Mouse (Mus musculus): ENCODE data around the gene Serpine1. TPM values are rescaled to one million over a fixed set of nuclear protein-coding genes. Genes with fewer than 3 reads are reported as not detected.

The Serpine1 gene
- polyA plus RNA-seq, 1 experiment from 2014 or later, result 1.1 TPM

- WGBS, result under 1% methylated on average over 49 of the region's 49 CpGs
- Histone ChIP-seq H3K9me3 (replicated peaks; ENCODE audit: control insufficient read depth, low read length) (no peaks in the 10 kb centered on the region), H3K4me1 (ENCODE audit: control insufficient read depth, insufficient read depth, low read length) (peaks cover 24% of the 10 kb centered on the region), H3K4me2 (ENCODE audit: low read depth, low read length) (peak overlapping the region; percentile 94), H3K4me3 (ENCODE audit: low read length) (peak overlapping the region; percentile 54), H3K27me3 (ENCODE audit: control insufficient read depth, insufficient read depth, low read length) (peaks cover 47% of the 10 kb centered on the region), H3K36me3 (ENCODE audit: control insufficient read depth, insufficient read depth) (peaks cover 7% of the 10 kb centered on the region; the same call in 1 of the 2 replicates), H3K27ac (ENCODE audit: low read length) (no peak overlapping the region), H3K9ac (ENCODE audit: low read length) (peak overlapping the region; percentile 45; the same call in 1 of the 2 replicates)
- ATAC-seq (replicated peaks; ENCODE audit: extremely low read depth, insufficient read depth, low FRiP score), result peak; percentile 85
Observed at GRCm38 (mm10) chr5:137032641-137033074, 39.4 kb downstream of the Serpine1 start.

GRCm38 (mm10) chr5:137032033-137032421, 40.0 kb downstream of the Serpine1 start:
- H3K4me2 ChIP-seq (ENCODE audit: low read depth, low read length), result peak overlapping the region; percentile 94
- peak overlapping the region; percentile 54 for H3K4me3 ChIP-seq (ENCODE audit: low read length)
- H3K9ac ChIP-seq (ENCODE audit: low read length), result peak overlapping the region; percentile 45; the same call in 1 of the 2 replicates
- WGBS, result under 1% methylated on average over 33 of the region's 33 CpGs
- no peak overlapping the region for H3K27ac ChIP-seq (ENCODE audit: low read length)
- peaks cover 3% of the 10 kb centered on the region; the same call in 1 of the 2 replicates for H3K36me3 ChIP-seq (ENCODE audit: control insufficient read depth, insufficient read depth)
- H3K27me3 ChIP-seq (ENCODE audit: control insufficient read depth, insufficient read depth, low read length), result peaks cover 51% of the 10 kb centered on the region
- H3K9me3 ChIP-seq (replicated peaks; ENCODE audit: control insufficient read depth, low read length), result no peaks in the 10 kb centered on the region
- no peak for ATAC-seq (replicated peaks; ENCODE audit: extremely low read depth, insufficient read depth, low FRiP score)
- peaks cover 24% of the 10 kb centered on the region for H3K4me1 ChIP-seq (ENCODE audit: control insufficient read depth, insufficient read depth, low read length)

- Histone ChIP-seq H3K27me3 (ENCODE audit: control insufficient read depth, insufficient read depth, low read length) (peaks cover 58% of the 10 kb centered on the region), H3K4me3 (ENCODE audit: low read length) (peak overlapping the region; percentile 54), H3K36me3 (ENCODE audit: control insufficient read depth, insufficient read depth) (no peaks in the 10 kb centered on the region), H3K4me1 (ENCODE audit: control insufficient read depth, insufficient read depth, low read length) (peaks cover 24% of the 10 kb centered on the region), H3K4me2 (ENCODE audit: low read depth, low read length) (peak overlapping the region; percentile 94), H3K27ac (ENCODE audit: low read length) (no peak overlapping the region), H3K9me3 (replicated peaks; ENCODE audit: control insufficient read depth, low read length) (no peaks in the 10 kb centered on the region), H3K9ac (ENCODE audit: low read length) (no peak overlapping the region)
- no peak for ATAC-seq (replicated peaks; ENCODE audit: extremely low read depth, insufficient read depth, low FRiP score)
- 1% methylated on average over 78 of the region's 78 CpGs for WGBS
Observed at GRCm38 (mm10) chr5:137031076-137032032, 40.7 kb downstream of the Serpine1 start.

- WGBS, result 10% methylated on average over 22 of the region's 22 CpGs
- peak overlapping the region; percentile 22; the same call in 1 of the 2 replicates for H3K4me2 ChIP-seq (ENCODE audit: low read depth, low read length)
- peak overlapping the region; percentile 17; the same call in 1 of the 2 replicates for H3K4me3 ChIP-seq (ENCODE audit: low read length)
- no peaks in the 10 kb centered on the region for H3K36me3 ChIP-seq (ENCODE audit: control insufficient read depth, insufficient read depth)
- ATAC-seq (replicated peaks; ENCODE audit: extremely low read depth, insufficient read depth, low FRiP score), result no peak
- H3K27ac ChIP-seq (ENCODE audit: low read length), result no peak overlapping the region
- H3K9me3 ChIP-seq (replicated peaks; ENCODE audit: control insufficient read depth, low read length), result no peaks in the 10 kb centered on the region
- no peak overlapping the region for H3K9ac ChIP-seq (ENCODE audit: low read length)
- H3K27me3 ChIP-seq (ENCODE audit: control insufficient read depth, insufficient read depth, low read length), result peaks cover 66% of the 10 kb centered on the region
- H3K4me1 ChIP-seq (ENCODE audit: control insufficient read depth, insufficient read depth, low read length), result peaks cover 24% of the 10 kb centered on the region
Observed at GRCm38 (mm10) chr5:137030416-137030810, 41.7 kb downstream of the Serpine1 start.

GRCm38 (mm10) chr5:137029643-137030415, 42.2 kb downstream of the Serpine1 start:
- no peak overlapping the region for H3K9ac ChIP-seq (ENCODE audit: low read length)
- WGBS, result 1% methylated on average over 52 of the region's 52 CpGs

GRCm38 (mm10) chr5:137029273-137029585, 42.8 kb downstream of the Serpine1 start:
- WGBS, result 7% methylated on average over 8 of the region's 8 CpGs
- no peak for ATAC-seq (replicated peaks; ENCODE audit: extremely low read depth, insufficient read depth, low FRiP score)
- Histone ChIP-seq H3K36me3 (ENCODE audit: control insufficient read depth, insufficient read depth) (no peaks in the 10 kb centered on the region), H3K4me3 (ENCODE audit: low read length) (no peak overlapping the region), H3K27ac (ENCODE audit: low read length) (no peak overlapping the region), H3K4me2 (ENCODE audit: low read depth, low read length) (no peak overlapping the region), H3K9ac (ENCODE audit: low read length) (no peak overlapping the region), H3K4me1 (ENCODE audit: control insufficient read depth, insufficient read depth, low read length) (peaks cover 24% of the 10 kb centered on the region), H3K27me3 (ENCODE audit: control insufficient read depth, insufficient read depth, low read length) (peaks cover 74% of the 10 kb centered on the region), H3K9me3 (replicated peaks; ENCODE audit: control insufficient read depth, low read length) (no peaks in the 10 kb centered on the region)

More at GRCm38 (mm10) chr5:137029643-137030415, 42.2 kb downstream of the Serpine1 start:
- Histone ChIP-seq H3K27ac (ENCODE audit: low read length) (no peak overlapping the region), H3K4me2 (ENCODE audit: low read depth, low read length) (peak overlapping the region; percentile 74), H3K4me3 (ENCODE audit: low read length) (peak overlapping the region; percentile 43), H3K27me3 (ENCODE audit: control insufficient read depth, insufficient read depth, low read length) (peaks cover 71% of the 10 kb centered on the region), H3K9me3 (replicated peaks; ENCODE audit: control insufficient read depth, low read length) (no peaks in the 10 kb centered on the region), H3K4me1 (ENCODE audit: control insufficient read depth, insufficient read depth, low read length) (peaks cover 24% of the 10 kb centered on the region), H3K36me3 (ENCODE audit: control insufficient read depth, insufficient read depth) (no peaks in the 10 kb centered on the region)
- ATAC-seq (replicated peaks; ENCODE audit: extremely low read depth, insufficient read depth, low FRiP score), result peak; percentile 75

GRCm38 (mm10) chr5:137028561-137029272, 43.4 kb downstream of the Serpine1 start:
- no peak overlapping the region for H3K4me3 ChIP-seq (ENCODE audit: low read length)
- 4% methylated on average over 29 of the region's 29 CpGs for WGBS
- H3K36me3 ChIP-seq (ENCODE audit: control insufficient read depth, insufficient read depth), result no peaks in the 10 kb centered on the region
- no peak overlapping the region for H3K9ac ChIP-seq (ENCODE audit: low read length)
- no peak overlapping the region for H3K27ac ChIP-seq (ENCODE audit: low read length)
- H3K27me3 ChIP-seq (ENCODE audit: control insufficient read depth, insufficient read depth, low read length), result peaks cover 78% of the 10 kb centered on the region
- peaks cover 24% of the 10 kb centered on the region for H3K4me1 ChIP-seq (ENCODE audit: control insufficient read depth, insufficient read depth, low read length)
- no peak for ATAC-seq (replicated peaks; ENCODE audit: extremely low read depth, insufficient read depth, low FRiP score)
- H3K9me3 ChIP-seq (replicated peaks; ENCODE audit: control insufficient read depth, low read length), result no peaks in the 10 kb centered on the region
- no peak overlapping the region for H3K4me2 ChIP-seq (ENCODE audit: low read depth, low read length)

GRCm38 (mm10) chr5:137026092-137026491, 46.0 kb downstream of the Serpine1 start, which contains the start of gene Vgf:
Vgf (plus strand) TSS chr5:137026392.
- Histone ChIP-seq H3K36me3 (ENCODE audit: control insufficient read depth, insufficient read depth) (no peaks in the 10 kb centered on the region), H3K4me2 (ENCODE audit: low read depth, low read length) (no peak within 1 kb of the TSS), H3K27me3 (ENCODE audit: control insufficient read depth, insufficient read depth, low read length) (peaks cover 67% of the 10 kb centered on the region), H3K9ac (ENCODE audit: low read length) (no peak within 1 kb of the TSS), H3K27ac (ENCODE audit: low read length) (no peak within 1 kb of the TSS), H3K4me1 (ENCODE audit: control insufficient read depth, insufficient read depth, low read length) (peaks cover 8% of the 10 kb centered on the region), H3K4me3 (ENCODE audit: low read length) (no peak within 1 kb of the TSS), H3K9me3 (replicated peaks; ENCODE audit: control insufficient read depth, low read length) (no peaks in the 10 kb centered on the region)
- no peak for ATAC-seq (replicated peaks; ENCODE audit: extremely low read depth, insufficient read depth, low FRiP score)
- 15% methylated on average over 4 of the region's 4 CpGs for WGBS

Data from heart, embryonic 16.5 days (tissue).